Mouse (Mus musculus) kidney, postnatal 10 days (tissue): ENCODE data around the gene Ttc16.

ENCODE experiments used
- DNase-seq: peaks from one replicate; pipeline ENCODE4 v3.0.0; 2021; ENCODE audit warnings: mixed read lengths

The Ttc16 gene

GRCm38 (mm10) chr2:32714117-32714986 is 61.1 kb downstream of the Ttc16 start:
- DNase-seq = no peak

DNA sequence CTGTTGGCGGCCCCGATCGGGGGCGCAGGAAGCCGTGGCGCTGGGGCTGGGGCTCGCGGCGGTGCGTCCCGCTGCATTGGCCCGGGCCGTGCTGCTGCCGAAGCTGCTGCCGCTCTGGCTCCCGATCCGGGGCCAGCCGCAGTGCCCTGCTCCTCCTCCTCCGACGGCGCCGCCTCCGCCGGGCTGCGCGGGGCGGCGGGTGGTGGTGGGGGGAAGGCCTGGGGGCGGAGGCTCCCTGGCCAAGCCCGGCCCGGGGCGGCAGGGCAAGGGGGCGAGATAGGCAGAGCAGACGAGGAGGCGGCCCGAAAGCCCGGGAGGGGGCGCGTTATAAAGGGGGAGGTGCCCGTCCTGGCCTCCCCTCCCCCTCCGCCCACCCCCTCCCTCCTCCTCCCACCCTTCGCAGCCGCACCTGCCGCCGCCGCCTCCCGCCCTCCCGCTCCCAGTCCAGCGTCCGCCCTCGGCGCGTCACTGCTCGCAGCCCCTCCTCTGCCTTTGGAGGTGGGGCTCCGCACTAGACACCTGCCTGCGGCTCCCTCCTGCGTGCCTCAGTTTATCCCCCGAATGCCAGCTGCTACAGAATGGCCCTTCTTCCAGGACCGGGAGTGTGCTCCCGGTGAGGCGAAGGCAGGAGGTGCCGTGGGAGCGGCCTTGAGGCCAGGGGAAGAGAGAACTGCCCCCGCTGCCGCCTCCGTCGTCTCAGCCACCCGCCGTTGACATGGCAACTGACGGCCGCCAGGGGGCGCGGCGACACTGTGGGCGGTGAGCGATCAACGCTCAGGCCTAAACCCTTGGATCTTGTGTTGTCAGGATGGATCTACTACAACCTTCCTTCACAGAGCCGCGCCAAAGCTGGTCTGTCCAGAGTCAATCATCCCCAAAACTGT is 62.3 kb downstream of the Ttc16 start, which contains the start of gene Cdk9:
TSS of gene Cdk9 (minus strand) at position 143 of the 884 bp plus-strand sequence.
- peak; percentile 95 for DNase-seq

DNA sequence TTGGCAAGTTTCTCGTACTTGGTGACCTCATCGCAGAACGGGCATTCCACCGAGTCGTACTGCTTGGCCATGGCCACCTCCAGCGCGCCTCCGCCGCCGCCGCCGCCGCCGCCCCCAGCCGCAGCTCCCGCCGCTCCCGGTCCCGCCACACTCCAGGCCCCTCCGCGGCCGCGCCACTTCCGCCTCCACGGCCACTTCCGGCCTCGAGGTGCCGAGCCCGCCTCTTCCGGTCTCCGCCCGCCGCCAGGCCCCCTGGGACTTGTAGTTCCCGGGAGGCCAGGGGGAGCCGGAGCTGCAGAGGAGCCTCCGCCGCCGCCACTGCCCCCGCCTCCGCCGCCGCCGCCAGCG is 62.9 kb downstream of the Ttc16 start:
- peak; percentile 97 for DNase-seq

GRCm38 (mm10) chr2:32712108-32712551 is 63.3 kb downstream of the Ttc16 start:
- DNase-seq = peak; percentile 87

DNA sequence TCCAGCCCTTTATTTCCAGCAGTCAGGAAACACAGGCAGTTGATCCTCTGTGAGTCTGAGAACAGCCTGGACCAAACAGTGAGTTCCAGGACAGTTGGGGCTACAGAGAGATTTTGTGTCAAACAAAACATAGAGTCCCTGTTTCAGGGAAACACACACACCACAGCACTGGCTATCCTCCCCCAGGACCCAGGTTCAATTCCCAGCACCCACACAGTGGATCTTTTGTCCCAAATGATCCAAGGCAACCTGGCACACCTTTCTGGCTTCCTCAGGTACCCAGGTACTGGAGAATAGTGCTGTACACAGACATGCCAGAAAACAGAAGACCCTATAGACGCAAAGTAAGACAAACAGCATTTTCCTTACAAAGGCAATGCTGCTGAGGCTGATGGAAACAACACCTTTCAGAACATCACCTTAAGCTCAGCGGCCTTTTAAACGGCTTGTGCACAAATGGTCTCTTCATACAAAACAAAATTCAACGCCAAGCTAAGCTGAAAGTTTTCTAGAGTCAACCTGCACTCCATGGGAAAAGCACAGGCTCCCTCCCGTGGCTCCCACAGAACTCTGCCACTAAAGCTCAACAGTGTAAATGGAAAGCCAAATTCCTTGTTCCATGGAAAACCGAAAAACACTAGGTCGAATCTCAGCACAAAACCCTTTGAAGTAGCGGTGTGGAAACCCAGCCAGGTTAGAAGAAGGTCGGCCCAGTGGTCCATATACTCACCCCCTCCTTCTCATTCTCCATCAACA is 64.0 kb downstream of the Ttc16 start:
- DNase-seq = no peak

DNA sequence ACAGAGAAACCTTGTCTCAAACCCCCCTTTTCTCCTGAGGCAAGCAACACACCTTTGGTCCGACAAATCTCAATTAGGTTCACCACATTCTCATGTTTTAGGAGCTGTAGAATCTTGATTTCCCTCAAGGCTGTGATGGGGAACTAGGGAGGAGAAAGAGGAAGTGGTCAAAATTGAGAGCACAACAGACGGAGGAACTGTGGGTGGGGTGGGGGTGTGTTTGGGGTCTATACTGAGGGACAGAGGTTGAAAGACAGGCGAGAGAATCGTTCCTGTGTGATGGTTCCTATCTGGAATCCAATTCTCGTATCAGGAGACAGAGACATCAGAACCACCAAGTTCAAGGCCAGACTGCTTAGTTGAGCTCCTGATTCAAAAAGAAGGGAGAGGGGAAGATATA is 65.0 kb downstream of the Ttc16 start:
- DNase-seq = no peak

GRCm38 (mm10) chr2:32709521-32710137 is 65.8 kb downstream of the Ttc16 start:
- no peak for DNase-seq

DNA sequence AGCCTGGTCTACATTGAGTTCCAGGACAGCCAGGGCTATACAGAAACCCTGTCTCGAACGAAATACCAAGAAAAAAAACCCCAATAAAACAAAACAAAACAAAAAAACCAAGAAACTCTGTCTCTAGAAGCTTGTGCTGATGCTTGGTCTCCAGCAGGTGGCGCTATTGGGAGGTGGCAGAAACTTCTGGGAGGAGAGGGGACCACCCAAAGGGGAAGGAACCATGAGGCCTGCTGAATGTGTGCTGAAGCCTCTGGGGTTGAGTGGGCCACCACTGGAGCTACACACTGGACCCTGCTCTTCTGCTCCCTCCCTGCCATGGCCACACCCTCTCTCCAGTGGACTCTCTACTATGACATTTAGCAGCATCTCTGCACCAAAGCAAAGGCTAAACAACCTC is 66.8 kb downstream of the Ttc16 start:
- peak; percentile 80 for DNase-seq
